Mouse (Mus musculus) adrenal gland, postnatal 4 days (tissue): Measurements from ENCODE around the gene Lmnb2. TPM values are rescaled to one million over a fixed set of nuclear protein-coding genes. Genes with fewer than 3 reads are reported as not detected.

ENCODE experiments used
- DNase-seq, 2 experiments: peaks; one replicate each; pipeline ENCODE4 v3.0.0; 2021 to 2022; ENCODE audit warnings: low spot score in 2 of 2, mixed read lengths in 2 of 2
- total RNA-seq, 2 experiments: library from RNA; stranded (reverse); gene quantifications; 2 replicates each; pipeline ENCODE4 v1.2.3; 2021

Gene Lmnb2
- total RNA-seq, 2 experiments from 2014 or later, result 18.5 to 23.1 TPM

DNA sequence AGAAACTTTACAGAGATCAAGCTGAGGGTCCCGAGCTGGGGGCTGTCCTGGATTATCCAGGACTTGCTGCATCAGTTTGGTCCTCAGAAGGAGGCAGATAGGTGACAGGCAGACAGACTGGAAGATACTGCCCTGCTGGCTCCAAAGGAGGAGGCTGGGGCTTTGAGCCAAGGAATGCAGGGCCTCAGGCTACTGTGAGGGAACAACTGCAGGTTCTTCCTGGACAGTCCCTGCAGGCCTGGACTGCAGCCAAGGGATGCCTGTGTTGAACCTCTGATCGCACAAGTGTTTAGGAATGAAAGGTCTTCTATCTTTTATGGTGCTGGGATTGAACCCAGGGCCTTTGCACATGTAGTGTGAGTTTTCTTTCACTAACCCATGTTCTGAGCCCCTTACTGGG lies 29.8 kb upstream of the Lmnb2 start:
- no peak for DNase-seq

DNA sequence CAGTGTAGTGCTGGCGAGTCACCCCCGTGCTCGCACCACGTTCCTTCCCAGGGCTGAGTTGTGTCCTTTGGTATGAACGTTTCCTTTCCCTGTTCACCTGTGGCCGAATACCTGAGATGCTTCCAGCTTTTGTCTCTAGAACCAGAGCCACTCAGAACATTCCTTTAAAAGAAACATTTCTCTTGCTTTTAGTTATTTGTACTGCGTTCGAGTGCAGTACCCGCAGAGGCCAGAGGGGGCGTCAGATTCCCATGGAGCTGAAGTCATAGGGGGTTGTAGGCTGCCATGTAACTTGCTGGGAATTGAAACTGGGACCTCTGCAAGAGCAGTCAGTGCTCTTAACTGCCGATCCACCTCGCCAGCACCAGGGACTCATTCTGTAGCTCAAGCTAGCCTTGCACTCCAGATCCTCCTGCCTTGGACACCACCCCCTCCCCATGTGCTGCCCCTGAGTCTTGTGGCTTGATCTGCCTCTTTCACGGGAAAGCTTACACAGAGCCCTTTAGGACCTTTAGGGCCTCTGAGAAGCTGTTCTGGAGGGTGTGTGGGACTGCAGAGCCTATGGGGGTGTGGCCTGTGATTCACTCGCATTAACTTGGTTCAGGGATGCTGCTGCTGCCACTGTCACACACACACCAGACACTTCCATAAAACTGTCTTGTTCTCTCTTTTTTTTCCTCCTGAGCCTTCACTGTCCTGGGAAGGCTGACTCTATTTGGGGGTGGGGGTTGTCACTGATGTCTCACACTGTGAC lies 28.8 kb upstream of the Lmnb2 start:
- DNase-seq, result no peak

DNA sequence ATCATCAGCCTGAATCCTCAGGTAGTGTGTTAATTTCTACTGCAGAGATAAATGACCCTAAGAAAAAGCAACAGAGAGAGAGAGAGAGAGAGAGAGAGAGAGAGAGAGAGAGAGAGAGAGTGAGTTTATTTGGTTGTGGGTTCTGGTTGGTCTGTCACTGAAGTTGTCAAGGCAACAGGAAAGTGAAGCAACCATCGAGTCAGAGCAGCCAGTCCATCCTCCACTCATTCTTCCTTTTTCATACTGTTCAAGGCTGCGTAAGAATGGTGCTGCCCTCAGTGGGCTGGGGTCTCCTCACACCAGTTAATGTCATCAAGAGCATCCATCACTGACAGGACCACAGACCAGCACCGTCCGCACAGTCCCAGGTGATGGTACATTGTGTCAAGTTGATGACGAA lies 26.2 kb upstream of the Lmnb2 start:
- no peak for DNase-seq

DNA sequence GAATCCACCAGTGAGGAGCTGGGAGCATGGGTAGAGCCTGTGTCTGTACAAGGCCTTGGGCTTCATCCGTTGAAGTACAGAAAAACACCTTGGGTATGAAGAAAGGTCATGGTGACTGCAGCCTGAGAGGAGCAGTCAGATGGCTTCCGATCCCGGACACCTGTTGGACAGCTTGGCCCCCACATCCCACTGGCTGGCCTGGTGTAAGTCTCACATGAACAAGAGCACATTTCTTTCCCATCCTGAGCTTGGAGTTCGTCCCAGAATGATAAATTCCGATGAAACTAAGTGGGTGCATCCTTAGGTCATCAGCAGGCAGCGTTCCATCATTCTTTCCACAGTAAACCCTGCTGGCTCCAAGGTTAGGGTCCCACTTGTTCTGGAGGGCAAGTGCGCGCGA lies 25.7 kb upstream of the Lmnb2 start:
- no peak for DNase-seq

DNA sequence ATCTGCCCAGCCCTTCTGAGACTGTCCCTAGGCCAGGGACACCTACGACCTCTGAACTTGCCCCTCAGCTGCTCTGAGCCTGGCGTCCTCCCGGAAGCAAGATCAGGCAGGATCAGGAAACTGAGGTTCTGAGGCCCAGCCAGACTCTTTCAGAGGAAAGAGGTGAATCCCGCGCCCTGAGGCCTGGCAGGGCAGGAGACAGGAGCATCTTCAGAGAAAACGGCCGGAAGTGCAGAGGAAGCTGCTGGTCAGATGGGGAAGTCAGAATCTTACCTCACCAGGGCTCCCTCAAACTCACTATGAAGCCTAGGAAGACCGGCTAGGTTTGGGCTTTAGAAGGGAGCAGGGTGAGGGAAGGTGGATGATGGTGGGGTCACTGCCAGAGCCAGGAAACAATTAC lies 24.9 kb upstream of the Lmnb2 start:
- no peak for DNase-seq

DNA sequence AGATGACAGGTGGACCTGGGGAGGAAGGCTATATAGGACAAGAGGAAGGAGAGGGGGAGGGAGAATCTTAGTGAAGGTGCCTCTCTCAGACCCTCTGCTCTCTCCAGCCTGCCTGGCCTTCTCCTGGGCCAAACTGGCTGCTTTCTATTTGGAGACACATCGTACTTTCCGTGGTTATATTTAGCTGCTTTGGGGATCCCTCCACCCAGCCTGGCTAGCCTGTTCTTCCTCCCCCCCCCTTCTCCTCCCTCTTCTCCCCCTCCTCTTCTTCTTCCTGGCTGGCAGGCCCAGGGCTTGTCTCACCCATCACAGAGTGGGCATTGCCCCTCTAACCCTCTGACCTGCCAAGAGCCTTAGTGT lies 22.9 kb upstream of the Lmnb2 start:
- no peak for DNase-seq

DNA sequence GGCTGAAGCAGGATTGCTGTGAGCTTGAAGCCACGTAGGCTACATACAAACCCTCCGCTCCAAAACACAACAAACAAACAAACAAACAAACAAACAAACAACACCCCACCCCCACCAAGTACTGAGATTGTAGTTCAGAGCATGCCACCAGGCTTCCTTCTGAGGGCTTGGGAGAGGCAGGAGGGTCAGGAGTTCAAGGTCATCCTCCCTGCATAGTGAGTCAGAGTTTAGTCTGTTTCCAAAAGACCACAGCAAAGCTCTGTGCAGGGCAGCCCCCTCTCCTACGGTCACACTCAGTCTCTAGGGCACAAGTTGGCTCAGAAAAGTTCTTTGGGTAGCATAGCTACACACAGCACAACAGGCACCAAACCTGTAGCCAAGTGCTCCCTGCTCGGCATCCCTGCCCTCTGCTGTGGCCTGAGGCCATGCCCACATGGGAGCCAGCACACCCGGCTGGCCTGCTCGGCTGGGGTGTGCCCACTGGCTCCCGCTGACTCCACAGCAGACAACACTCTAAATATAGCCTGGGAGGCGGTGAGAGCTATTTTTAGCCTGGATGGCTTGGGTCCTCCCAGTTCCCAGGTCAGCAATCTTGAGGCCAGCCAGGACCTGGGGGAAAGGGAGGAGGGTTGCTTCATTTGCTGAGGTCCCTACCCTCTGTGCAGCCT lies 22.4 kb upstream of the Lmnb2 start:
- DNase-seq, result no peak

DNA sequence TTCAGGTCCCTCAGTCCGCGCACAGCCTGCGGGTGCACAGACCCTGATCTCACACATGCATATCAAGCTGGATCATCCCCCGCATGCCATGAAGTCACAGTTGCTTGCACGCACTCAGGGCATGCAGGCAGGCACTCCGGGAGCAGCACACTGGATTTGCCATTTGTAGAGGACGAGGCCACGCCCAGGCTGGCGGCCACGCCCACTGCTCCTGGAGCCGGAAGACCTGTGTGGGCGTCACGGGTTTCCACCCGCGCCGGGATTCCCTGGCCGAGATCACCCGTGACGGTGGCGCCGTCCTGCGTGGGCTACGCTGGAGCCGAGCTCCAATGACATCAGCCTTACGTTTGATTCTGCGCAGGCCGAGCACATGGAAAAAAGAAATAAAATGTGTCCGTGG lies 21.6 kb upstream of the Lmnb2 start:
- DNase-seq, result peak in 1 of 2 experiments; percentile 64

DNA sequence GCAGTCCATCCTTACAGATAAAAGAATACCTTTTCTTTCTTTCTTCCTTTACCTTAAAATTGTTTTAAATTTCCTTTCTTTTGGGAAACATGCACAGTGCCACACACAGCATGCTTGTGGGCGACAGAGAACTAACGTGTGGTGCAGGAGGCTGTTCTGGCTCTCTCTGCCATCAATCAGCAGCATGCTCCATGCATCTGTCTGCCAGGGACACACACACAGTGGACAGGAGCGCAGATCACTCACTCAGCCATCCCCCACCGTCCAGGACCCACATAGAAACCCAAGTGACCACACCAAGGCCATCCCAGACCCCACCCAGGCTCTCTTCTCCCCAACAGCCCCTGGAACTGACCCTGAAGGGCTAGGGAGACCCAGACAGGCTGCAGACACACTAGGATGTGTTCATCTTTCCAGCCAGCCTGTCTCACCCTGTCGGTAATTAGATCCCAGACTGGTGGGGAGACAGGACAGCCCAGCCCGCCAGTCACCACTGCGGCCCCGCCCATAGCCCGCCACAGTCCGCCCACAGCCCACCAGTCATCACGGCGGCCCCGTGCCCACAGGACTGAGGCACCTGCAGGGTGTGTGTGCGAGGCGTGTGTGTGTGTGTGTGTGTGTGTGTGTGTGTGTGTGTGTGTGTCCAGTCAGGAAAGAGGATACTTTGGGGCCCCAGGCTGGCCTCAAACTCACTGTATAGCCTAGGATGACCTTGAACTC lies 20.9 kb upstream of the Lmnb2 start:
- DNase-seq, result no peak

DNA sequence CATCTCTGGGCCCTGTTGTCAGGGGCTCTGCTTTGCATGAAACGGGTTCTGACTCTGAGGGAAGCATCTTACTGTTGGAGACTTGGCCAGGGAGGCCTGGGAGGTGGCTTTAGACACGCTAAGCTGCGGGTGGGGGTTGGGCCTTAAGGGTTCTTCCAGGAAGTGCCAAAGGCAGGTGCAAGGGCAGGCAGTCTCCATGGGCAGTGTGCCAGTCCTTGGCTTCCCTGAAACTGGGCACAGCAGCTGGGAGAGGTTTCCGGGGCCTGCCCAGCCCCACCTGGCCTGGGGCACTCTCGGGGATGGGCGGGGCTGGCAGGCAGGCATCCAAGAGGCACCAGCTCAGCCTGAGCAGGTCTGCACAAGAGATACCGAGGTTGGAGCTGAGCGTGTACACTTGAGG lies 19.6 kb upstream of the Lmnb2 start:
- DNase-seq, result no peak

DNA sequence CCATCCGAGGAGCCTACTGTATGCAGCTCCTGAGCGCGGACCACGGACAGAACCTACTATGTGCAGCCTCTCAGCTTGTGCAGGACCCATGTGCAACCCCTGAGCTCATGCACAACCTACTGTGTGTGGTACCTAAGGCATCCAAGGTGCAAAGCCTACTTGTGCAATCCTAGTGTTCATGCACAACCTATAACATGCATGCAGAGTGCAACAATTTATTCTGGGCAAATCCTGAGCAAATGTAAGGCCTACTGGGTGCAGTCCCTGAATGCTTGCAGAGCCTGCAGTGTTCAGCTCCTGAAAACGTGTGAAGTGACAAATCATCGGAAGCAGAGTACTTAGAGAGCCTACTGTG lies 18.7 kb upstream of the Lmnb2 start:
- no peak for DNase-seq

DNA sequence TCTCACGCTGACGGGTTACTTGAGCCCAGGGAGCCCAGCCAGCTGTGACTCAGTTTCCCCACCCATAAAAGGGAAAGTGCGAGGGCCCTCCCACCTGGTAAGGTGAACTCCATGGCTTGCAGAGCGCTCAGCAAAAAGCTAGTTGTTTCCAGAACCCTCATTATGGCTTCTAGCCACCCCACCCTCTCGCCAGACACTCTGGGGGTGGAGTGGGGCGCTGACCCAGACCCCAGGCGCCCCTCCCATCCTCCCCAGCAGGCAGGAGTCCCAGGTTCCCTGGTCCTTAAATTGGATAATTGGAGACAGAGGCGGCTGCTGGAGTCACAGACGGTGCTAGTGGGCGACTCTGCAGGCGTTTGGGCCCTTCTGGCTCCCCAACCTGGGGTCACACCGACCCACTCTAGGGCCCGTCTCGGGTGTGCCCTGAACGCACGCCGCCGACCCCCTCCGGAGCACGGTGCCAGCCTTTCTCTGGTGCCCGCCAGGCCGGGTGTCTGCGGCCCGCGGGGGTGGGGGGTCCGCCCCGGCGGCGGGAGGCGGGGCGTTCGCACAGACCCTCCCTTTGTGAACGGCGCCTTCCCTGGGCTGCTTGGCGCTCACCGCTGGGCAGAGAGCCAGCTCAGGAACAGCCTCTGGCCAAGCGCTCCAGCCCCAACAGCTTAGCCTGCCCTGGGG lies 18.2 kb upstream of the Lmnb2 start:
- DNase-seq, result no peak

DNA sequence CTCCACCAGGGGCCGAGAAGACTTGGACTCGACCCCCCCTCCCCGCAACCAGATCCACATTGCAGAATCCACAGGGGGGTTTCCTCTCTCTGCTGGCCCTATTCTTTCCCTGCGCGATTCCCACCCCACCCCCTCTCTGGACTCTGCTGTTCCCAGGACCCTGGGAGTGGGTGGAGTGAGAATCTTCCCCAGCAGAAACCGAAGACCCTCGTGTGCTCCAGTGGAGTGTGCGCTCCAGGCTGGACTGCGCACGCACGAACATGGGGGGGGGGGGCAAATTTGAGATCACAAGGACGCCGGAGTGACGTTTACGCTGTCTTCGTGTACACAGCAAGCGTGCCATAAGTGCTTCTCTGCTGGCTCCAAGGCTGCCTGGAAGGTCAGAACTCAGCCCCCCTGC lies 17.7 kb upstream of the Lmnb2 start:
- no peak for DNase-seq

DNA sequence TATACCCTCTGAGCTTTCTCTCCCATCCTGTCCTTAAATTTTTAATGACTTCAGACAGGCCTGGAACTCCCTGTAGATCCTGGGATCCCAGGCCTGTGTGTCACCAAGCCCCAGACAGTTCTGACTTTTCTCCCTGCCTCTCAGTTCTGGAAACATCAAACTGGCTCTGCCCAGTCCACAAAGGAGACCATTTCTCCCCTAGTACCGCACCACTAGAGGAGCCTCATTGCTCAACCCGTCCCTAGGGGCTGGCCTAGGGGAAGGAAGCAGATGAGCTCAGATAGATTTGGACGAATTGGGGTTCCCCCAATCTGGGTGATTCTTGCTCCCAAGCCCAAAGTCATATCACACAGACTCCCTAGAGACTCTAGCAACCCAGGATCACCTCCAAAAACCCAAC lies 17.2 kb upstream of the Lmnb2 start:
- DNase-seq, result no peak

DNA sequence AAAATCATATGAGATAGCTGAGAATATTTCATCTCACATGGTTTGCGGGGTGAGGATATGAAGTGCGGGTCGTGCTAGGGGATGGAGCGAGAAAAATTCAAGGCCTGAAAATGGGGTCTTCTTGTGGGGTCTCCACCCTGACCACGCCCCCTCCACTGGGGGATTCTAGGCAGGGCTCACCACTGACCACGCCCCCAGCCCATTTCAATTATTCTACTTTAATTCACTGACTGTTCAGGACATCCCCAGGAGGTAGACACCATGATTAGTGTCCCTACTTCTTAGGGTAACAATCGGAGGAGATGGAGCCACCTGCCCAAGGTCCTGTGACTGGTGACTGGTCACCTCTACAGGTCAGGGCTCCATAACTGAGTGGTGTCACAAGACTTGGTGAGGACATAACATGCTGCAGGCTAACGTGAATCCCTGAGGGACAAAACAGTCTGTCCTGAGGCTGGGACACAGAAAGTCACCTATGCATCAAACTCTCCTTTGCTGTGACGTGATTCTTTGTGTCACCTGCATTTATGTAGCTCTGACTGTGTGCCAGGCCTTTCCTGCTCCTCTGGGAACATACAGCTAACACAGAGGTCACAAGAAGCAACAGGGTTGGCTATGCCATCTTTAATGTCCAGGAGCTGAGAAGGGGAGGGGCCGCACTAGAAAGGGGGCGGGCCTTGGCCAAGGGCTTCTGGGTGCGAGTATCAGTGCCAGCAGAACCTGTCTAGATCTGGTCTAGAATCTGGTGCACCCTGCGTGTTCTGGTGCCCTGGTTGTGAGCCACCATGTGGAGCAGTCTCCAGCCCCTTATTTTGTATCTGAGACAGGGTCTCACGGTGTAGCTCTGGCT lies 16.3 kb upstream of the Lmnb2 start:
- DNase-seq, result no peak

DNA sequence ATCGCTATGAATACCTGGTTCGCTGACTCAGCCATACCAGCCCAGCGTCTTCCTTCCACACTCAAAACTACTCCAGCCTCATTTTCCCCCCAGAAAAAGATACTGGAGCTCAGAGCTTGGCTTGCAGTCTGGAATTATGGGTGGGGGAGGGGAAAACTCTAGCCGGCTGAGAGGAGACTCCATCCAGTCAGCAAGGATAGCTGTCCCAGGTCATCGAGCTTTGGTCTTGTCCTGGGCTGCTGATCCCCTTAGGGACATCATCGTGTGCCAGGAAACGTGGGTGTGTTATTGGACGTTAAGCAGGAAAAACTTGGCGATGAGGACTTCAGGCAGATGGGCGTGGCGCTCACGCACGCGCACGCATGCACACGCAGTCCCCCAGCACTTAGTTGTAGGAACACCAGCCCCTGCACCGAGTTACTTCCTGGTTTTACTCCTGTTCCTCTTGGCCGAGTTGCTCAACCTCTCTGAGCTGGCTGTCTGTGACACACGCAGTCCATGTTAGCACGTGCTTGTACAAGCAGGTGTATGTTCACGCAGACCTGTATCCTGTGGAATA lies 15.5 kb upstream of the Lmnb2 start:
- DNase-seq, result no peak

DNA sequence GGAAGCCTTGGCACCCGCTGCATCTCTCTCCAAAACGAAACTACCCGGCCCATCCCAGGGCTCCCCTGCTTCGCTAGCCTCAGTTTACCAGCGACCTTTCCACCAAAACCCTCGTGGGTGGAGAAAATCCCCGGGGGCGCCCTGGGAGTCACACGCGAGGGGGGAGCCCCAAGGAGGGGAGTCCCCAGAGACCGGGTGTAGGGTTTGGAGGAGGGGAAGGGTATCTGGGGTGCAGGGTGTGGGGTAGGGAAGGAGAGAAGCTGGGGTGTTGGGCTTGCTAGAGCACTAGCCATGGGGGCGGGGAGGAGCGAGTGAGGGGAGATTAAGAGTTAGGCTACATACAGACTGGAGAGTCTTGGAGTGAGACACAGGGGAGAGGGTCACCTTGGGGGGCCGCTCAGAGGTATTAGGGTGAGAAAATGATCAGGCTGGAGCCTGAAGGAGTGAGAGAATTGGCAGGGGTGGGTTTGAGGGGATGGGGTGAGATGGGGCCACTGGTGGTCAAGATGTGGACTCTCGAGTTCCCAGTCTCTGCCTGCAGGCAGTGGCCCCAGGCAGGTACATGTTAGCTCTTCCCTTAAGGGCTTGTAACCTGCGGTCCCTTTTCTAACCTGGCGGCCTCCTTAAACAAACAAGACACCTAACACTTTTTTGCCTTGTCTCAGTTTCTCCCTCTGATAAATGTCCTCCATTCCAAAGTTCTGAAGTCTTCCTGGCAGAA lies 14.8 kb upstream of the Lmnb2 start:
- no peak for DNase-seq

DNA sequence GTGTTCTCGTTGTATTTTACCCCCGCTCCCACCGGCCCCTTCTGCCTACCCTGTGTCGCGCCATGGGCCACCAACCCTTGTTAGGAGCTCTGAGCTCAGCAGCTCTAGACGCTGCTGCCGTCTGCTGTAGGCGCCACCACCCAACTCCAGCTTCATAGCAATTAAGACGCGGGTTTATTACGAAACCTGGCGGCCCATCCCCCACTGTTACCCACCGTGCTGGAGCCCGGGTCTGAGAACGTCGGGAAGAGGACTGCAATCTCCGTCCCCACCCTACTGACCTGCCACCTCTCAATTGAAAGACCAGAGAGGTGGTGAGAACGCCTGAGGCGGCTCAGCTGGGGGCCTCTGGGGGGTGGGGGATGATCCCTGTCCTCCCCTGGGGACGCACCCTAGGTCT lies 14.2 kb upstream of the Lmnb2 start:
- no peak for DNase-seq

DNA sequence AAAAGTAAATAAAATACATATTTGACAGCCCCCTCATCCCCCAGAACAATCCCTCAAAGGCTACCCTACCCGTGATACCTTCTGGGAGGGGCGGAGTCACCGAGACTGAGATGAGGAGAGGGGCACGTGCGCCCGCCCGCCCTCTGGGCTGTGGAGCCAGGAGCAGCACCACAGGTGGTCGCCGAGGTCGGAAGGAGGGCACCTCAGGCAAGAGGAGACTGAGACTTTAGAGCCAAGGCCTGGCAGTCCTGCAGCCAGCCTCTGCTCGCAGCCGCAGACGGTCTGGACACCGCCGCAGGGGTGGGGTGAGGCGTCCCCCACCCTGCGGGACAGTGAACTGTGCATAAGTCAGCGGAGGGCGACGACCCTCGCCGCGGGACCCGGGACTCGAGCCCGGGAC lies 13.7 kb upstream of the Lmnb2 start:
- DNase-seq, result no peak

DNA sequence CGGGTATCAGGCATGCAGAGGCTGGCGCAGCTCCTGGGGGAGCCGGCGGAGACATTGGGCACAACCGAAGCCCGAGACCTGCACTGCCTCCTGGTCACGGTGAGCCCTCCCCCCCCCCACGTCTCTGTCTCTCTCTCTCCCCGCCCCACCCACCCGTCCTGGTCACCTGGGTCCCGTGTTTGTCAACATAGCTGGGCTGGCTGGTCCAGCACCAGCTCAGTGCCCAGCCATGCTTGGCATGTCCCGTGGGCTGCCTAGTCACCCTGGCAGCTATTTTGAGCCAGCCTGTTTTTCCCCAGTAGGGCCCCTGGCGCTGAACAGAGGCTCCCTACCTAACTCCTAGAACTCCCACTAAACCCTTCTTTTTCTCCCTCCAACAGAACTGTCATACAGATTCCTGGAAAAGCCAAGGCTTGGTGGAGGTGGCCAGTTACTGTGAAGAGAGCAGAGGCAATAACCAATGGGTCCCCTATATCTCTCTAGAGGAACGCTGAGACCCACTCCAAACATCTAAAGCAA lies 13.2 kb upstream of the Lmnb2 start:
- DNase-seq, result no peak
